Mouse (Mus musculus): ENCODE results near the gene Fam117a. TPM values are rescaled to one million over a fixed set of nuclear protein-coding genes. Genes with fewer than 3 reads are reported as not detected.

The Fam117a gene
- total and polyA plus RNA-seq, 3 experiments, result 49.9 to 116 TPM; not detected in 1

- H3K9me3 ChIP-seq (replicated peaks; ENCODE audit: insufficient read depth, low read length), result no peaks in the 10 kb centered on the region
- H3K36me3 ChIP-seq (ENCODE audit: control insufficient read depth in 1 of 2, insufficient read depth in 2 of 2, low read length in 2 of 2), result peaks cover 0 to 39% of the 10 kb centered on the region in 2 experiments; a peak in 2 of 4 replicates
- H3K4me1 ChIP-seq (ENCODE audit: control insufficient read depth in 1 of 2, insufficient read depth in 2 of 2, low read length in 2 of 2), result peaks cover 12 to 39% of the 10 kb centered on the region in 2 experiments
- peak; percentile 6; the same call in 1 of the 2 replicates for TF ChIP-seq ZNF384 (IDR thresholded peaks at IDR 0.05; ENCODE audit: low read depth, low read length)
- TF ChIP-seq MAX (IDR thresholded peaks at IDR 0.05; ENCODE audit: low read length), result no peak; the same call in 1 of the 2 replicates
- TF ChIP-seq USF1 (IDR thresholded peaks at IDR 0.05; ENCODE audit: low read depth, low read length), result no peak
- peak; percentile 78 to 90 for TF ChIP-seq EP300 (IDR thresholded peaks at IDR 0.05; ENCODE audit: low read depth in 1 of 2, low read length in 2 of 2)
- TF ChIP-seq MAZ (IDR thresholded peaks at IDR 0.05; ENCODE audit: low read depth, low read length), result no peak
- TF ChIP-seq TAL1 (IDR thresholded peaks at IDR 0.05; ENCODE audit: low read length), result peak; percentile 86
- no peak for TF ChIP-seq CTCF (IDR thresholded peaks at IDR 0.05 in 2 of 3, conservative IDR thresholded peaks at IDR 0.05 in 1 of 3; ENCODE audit: control insufficient read depth in 1 of 3, insufficient read depth in 1 of 3, low read depth in 2 of 3, low read length in 3 of 3, poor library complexity in 1 of 3, severe bottlenecking in 1 of 3)
- peak; percentile 49; the same call in 1 of the 2 replicates for TF ChIP-seq TBP (IDR thresholded peaks at IDR 0.05; ENCODE audit: low read depth, low read length)
- 0 out of 2 replicates have a peak, but pooled peaks have one; percentile 1 for TF ChIP-seq HCFC1 (IDR thresholded peaks at IDR 0.05; ENCODE audit: low read depth, low read length)
- TF ChIP-seq POLR2AphosphoS2 (IDR thresholded peaks at IDR 0.05; ENCODE audit: low read length), result no peak
- peak; percentile 91 for TF ChIP-seq BHLHE40 (IDR thresholded peaks at IDR 0.05; ENCODE audit: borderline replicate concordance, low read depth, low read length)
- peak; percentile 61 for TF ChIP-seq SIN3A (IDR thresholded peaks at IDR 0.05; ENCODE audit: low read length)
- peak; percentile 77 for TF ChIP-seq ETS1 (IDR thresholded peaks at IDR 0.05; ENCODE audit: low read depth, low read length)
- no peak for TF ChIP-seq ZMIZ1 (IDR thresholded peaks at IDR 0.05; ENCODE audit: low read depth, low read length)
- TF ChIP-seq GATA1 (IDR thresholded peaks at IDR 0.05; ENCODE audit: low read depth, low read length), result peak; percentile 84
- peak; percentile 92 for TF ChIP-seq TCF12 (IDR thresholded peaks at IDR 0.05; ENCODE audit: low read depth, low read length)
- TF ChIP-seq UBTF (IDR thresholded peaks at IDR 0.05; ENCODE audit: borderline replicate concordance, insufficient read depth, low read depth, low read length), result peak; percentile 42; the same call in 1 of the 2 replicates
- H3K27me3 ChIP-seq (ENCODE audit: control insufficient read depth in 1 of 2, insufficient read depth in 2 of 2, low read length in 2 of 2), result no peaks in the 10 kb centered on the region
- H3K79me2 ChIP-seq (ENCODE audit: control insufficient read depth, insufficient read depth, low read length, poor library complexity), result peaks cover 18% of the 10 kb centered on the region
- DNase-seq (ENCODE audit: low read depth, low spot score), result peak; percentile 81
- peak overlapping the region; percentile 22 to 41 for H3K4me3 ChIP-seq (ENCODE audit: control insufficient read depth in 1 of 2, insufficient read depth in 1 of 2, low read depth in 2 of 2, low read length in 2 of 2)
- H3K27ac ChIP-seq (ENCODE audit: control insufficient read depth, low read depth, low read length), result peak overlapping the region; percentile 71
- peak overlapping the region; percentile 50 for H3K9ac ChIP-seq (ENCODE audit: control insufficient read depth, low read depth, low read length, poor library complexity, severe bottlenecking)
Observed at GRCm38 (mm10) chr11:95333805-95334204, 3.0 kb upstream of the Fam117a start.

- Histone ChIP-seq H3K4me3 (ENCODE audit: control insufficient read depth in 1 of 2, insufficient read depth in 1 of 2, low read depth in 2 of 2, low read length in 2 of 2) (0 out of 4 replicates have a peak overlapping the region, but pooled peaks of 1 of the 2 experiments have one; percentile 11), H3K27ac (ENCODE audit: control insufficient read depth, low read depth, low read length) (peak overlapping the region; percentile 71), H3K27me3 (ENCODE audit: control insufficient read depth in 1 of 2, insufficient read depth in 2 of 2, low read length in 2 of 2) (no peaks in the 10 kb centered on the region), H3K4me1 (ENCODE audit: control insufficient read depth in 1 of 2, insufficient read depth in 2 of 2, low read length in 2 of 2) (peaks cover 16 to 43% of the 10 kb centered on the region in 2 experiments), H3K36me3 (ENCODE audit: control insufficient read depth in 1 of 2, insufficient read depth in 2 of 2, low read length in 2 of 2) (peaks cover 0 to 43% of the 10 kb centered on the region in 2 experiments; a peak in 2 of 4 replicates), H3K9me3 (replicated peaks; ENCODE audit: insufficient read depth, low read length) (no peaks in the 10 kb centered on the region), H3K79me2 (ENCODE audit: control insufficient read depth, insufficient read depth, low read length, poor library complexity) (peaks cover 23% of the 10 kb centered on the region), H3K9ac (ENCODE audit: control insufficient read depth, low read depth, low read length, poor library complexity, severe bottlenecking) (peak overlapping the region; percentile 21; the same call in 1 of the 2 replicates)
- DNase-seq (ENCODE audit: low read depth, low spot score), result peak; percentile 50
- no peak for TF ChIP-seq RCOR1 (IDR thresholded peaks at IDR 0.05; ENCODE audit: low read depth, low read length)
- TF ChIP-seq POLR2AphosphoS5 (IDR thresholded peaks at IDR 0.05; ENCODE audit: borderline replicate concordance, low read depth, low read length), result no peak
- TF ChIP-seq CHD1 (IDR thresholded peaks at IDR 0.05; ENCODE audit: low read depth, low read length), result no peak
- TF ChIP-seq TCF12 (IDR thresholded peaks at IDR 0.05; ENCODE audit: low read depth, low read length), result no peak
- TF ChIP-seq GATA1 (IDR thresholded peaks at IDR 0.05; ENCODE audit: low read depth, low read length), result peak; percentile 39; the same call in 1 of the 2 replicates
- no peak for TF ChIP-seq JUND (IDR thresholded peaks at IDR 0.05; ENCODE audit: low read depth, low read length)
- TF ChIP-seq ZNF384 (IDR thresholded peaks at IDR 0.05; ENCODE audit: low read depth, low read length), result no peak; the same call in 1 of the 2 replicates
- TF ChIP-seq MEF2A (IDR thresholded peaks at IDR 0.05; ENCODE audit: extremely low read depth, insufficient replicate concordance, low read depth, low read length, poor library complexity, severe bottlenecking), result peak; percentile 96; the same call in 1 of the 2 replicates
- no peak for TF ChIP-seq SMC3 (IDR thresholded peaks at IDR 0.05; ENCODE audit: low read depth, low read length)
- TF ChIP-seq KAT2A (conservative IDR thresholded peaks at IDR 0.05; ENCODE audit: low read depth, low read length), result no peak
- TF ChIP-seq MAX (IDR thresholded peaks at IDR 0.05; ENCODE audit: low read length), result no peak
- TF ChIP-seq MAFK (IDR thresholded peaks at IDR 0.05; ENCODE audit: borderline replicate concordance, low read depth, low read length), result no peak
- TF ChIP-seq CTCF (IDR thresholded peaks at IDR 0.05 in 2 of 3, conservative IDR thresholded peaks at IDR 0.05 in 1 of 3; ENCODE audit: control insufficient read depth in 1 of 3, insufficient read depth in 1 of 3, low read depth in 2 of 3, low read length in 3 of 3, poor library complexity in 1 of 3, severe bottlenecking in 1 of 3), result no peak
- TF ChIP-seq RAD21 (IDR thresholded peaks at IDR 0.05; ENCODE audit: low read depth, low read length), result no peak
- TF ChIP-seq GABPA (IDR thresholded peaks at IDR 0.05; ENCODE audit: low read depth, low read length), result no peak
- TF ChIP-seq MAZ (IDR thresholded peaks at IDR 0.05; ENCODE audit: low read depth, low read length), result no peak
- no peak for TF ChIP-seq MYC (IDR thresholded peaks at IDR 0.05; ENCODE audit: low read depth, low read length)
Observed at GRCm38 (mm10) chr11:95334448-95335060, 2.3 kb upstream of the Fam117a start.
